Mouse (Mus musculus) heart, embryonic 10.5 days (tissue): ENCODE data around the gene 4930402H24Rik. TPM values are rescaled to one million over a fixed set of nuclear protein-coding genes. Genes with fewer than 3 reads are reported as not detected.
"Not testable (repeated sequence)": the region's sequence is repeated elsewhere in the genome, so short reads cannot be mapped to it uniquely, and the experiment has no call there.

Source experiments
- DNase-seq: peaks from one replicate; pipeline ENCODE4 v3.0.0-alpha.2; 2017; ENCODE audit warnings: low spot score
- H3K27ac ChIP-seq: fragments of 300-500 bp; sonication (generic); 2 replicates; pipeline ENCODE4 v1.5.1; 2016; ENCODE audit warnings: mild to moderate bottlenecking
- H3K27me3 ChIP-seq: fragments of 300-500 bp; sonication (generic); 2 replicates; pipeline ENCODE4 v1.6.1; 2016; ENCODE audit warnings: mild to moderate bottlenecking; ENCODE audit not compliant: poor library complexity, insufficient read depth, severe bottlenecking
- H3K36me3 ChIP-seq: fragments of 300-500 bp; sonication (generic); 2 replicates; pipeline ENCODE4 v1.6.1; 2016; ENCODE audit warnings: mild to moderate bottlenecking, moderate library complexity
- H3K4me1 ChIP-seq: fragments of 300-500 bp; sonication (generic); 2 replicates; pipeline ENCODE4 v1.6.1; 2016; ENCODE audit warnings: mild to moderate bottlenecking
- H3K4me3 ChIP-seq: fragments of 300-500 bp; sonication (generic); 2 replicates; pipeline ENCODE4 v1.5.1; 2016; ENCODE audit warnings: mild to moderate bottlenecking, moderate library complexity
- H3K9me3 ChIP-seq: fragments of 300-500 bp; sonication (generic); 2 replicates; pipeline ENCODE4 v1.6.1; 2016; ENCODE audit warnings: mild to moderate bottlenecking, moderate library complexity
- WGBS: fragments of 180-500 bp; shearing (Covaris S2); methylation state at CpG from one replicate; pipeline ENCODE4 v1.1.7; 2016; 5-methylcytosine and 5-hydroxymethylcytosine counted together
- polyA plus RNA-seq: library from polyadenylated mRNA; unstranded; fragments of >200 nt; fragmentation: Nextera tagmentation; extraction: Ambion mirVana; gene quantifications from 2 replicates; pipeline ENCODE4 v1.2.1, GENCODE M21; 2016

The 4930402H24Rik gene
- polyA plus RNA-seq, 1 experiment from 2014 or later: 36.8 TPM

DNA sequence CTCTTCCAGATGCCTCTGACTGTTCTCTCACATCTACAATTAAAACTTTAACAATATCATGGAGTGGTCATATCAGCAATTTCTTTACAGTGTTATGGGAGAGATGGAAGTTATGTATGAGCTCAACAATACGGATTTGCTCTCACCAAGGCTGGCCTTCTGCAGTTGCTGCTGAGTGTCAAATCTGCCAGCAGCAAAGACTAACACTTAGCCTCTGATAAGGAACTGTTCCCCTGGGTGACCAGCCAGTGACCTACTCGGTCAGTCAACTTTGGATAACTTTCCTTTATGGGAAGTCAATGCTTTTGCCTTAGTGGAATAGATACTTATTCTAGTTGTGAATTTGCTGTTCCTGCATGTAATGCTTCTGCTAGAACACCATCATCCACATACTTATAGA lies 62.6 kb downstream of the 4930402H24Rik start:
- Histone ChIP-seq H3K9me3 (no peaks in the 10 kb centered on the region), H3K36me3 (no peaks in the 10 kb centered on the region), H3K27me3 (no peaks in the 10 kb centered on the region), H3K27ac (peak overlapping the region; percentile 62), H3K4me3 (peak overlapping the region; percentile 5; the same call in 1 of the 2 replicates), H3K4me1 (peaks cover 38% of the 10 kb centered on the region)
- 12% methylated on average over 2 of the region's 2 CpGs for WGBS
- peak; percentile 77 for DNase-seq

DNA sequence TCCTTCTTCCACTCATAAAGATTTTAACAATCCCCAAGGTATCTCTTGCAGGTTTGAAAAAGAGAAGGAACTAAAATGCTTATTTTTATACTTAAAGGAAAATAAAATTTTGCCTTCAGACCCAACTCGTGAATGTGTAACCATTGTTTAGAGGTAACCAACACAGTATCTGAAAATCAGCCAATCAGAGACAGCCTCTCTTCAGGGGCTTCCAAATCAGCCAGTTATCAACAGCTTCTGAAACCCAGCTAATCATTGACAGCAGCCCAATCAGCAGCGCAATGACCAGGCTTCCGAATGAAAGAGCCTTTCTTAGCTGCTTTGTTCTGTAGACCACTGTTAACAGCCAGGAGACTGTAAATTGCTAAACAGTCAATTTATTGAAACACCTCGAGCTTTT lies 65.4 kb downstream of the 4930402H24Rik start:
- H3K27me3 ChIP-seq: no peaks in the 10 kb centered on the region
- H3K36me3 ChIP-seq: peaks cover 17% of the 10 kb centered on the region
- peaks cover 47% of the 10 kb centered on the region for H3K4me1 ChIP-seq
- peak overlapping the region; percentile 97; the same call in 1 of the 2 replicates for H3K27ac ChIP-seq
- no peak for DNase-seq
- no peaks in the 10 kb centered on the region for H3K9me3 ChIP-seq
- peak overlapping the region; percentile 95; the same call in 1 of the 2 replicates for H3K4me3 ChIP-seq
- 10% methylated on average over 4 of the region's 4 CpGs for WGBS

- H3K9me3 ChIP-seq: no peaks in the 10 kb centered on the region
- DNase-seq: peak; percentile 90
- peaks cover 47% of the 10 kb centered on the region for H3K4me1 ChIP-seq
- peak overlapping the region; percentile 95 for H3K4me3 ChIP-seq
- no peaks in the 10 kb centered on the region for H3K27me3 ChIP-seq
- WGBS: under 1% methylated on average over 59 of the region's 77 CpGs
- peaks cover 25% of the 10 kb centered on the region for H3K36me3 ChIP-seq
- peak overlapping the region; percentile 97 for H3K27ac ChIP-seq
These were observed 66.1 kb downstream of the 4930402H24Rik start for GRCm38 (mm10) chr2:130839874-130840661.

DNA sequence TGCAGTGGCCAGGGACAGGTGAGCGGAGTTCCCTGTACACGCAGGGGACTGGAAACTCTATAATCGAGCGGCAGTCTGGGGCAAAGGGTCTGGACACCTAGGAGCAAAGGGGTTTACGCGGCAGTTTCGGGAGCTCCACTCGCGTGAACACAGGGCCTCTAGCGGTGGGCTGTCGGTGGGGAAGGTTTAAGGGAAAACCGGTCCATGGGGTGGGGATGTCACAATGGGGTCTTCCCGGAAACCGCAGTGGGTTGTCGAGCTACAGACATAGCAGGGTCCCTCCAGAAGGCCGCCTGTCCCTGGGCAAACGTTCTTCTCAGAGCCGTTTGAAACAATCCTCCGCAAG lies 66.7 kb downstream of the 4930402H24Rik start:
- peaks cover 31% of the 10 kb centered on the region for H3K36me3 ChIP-seq
- no peak for DNase-seq
- under 1% methylated on average over 19 of the region's 19 CpGs for WGBS

DNA sequence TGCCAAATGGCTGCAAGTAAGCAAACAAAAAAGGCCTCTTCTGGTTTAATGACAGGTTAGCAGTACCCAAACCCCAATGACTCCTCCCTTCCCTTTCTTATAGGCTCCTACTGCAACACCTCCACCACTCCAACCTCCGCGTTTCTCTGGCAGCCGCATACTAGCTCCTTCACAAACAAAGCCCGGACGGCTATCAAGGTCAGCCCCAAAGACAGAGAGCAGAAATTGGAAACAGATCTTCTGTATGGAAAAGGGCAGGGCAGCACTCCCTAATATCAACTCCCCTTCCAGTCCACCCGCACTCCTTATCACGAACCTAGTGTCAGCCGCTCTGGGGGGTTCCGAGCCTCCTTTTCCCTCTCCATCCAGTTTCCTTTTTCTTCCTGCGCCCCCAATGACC lies 67.1 kb downstream of the 4930402H24Rik start:
- H3K4me3 ChIP-seq: peak overlapping the region; percentile 95
- H3K27ac ChIP-seq: peak overlapping the region; percentile 97
- H3K9me3 ChIP-seq: no peaks in the 10 kb centered on the region
- no peaks in the 10 kb centered on the region for H3K27me3 ChIP-seq
- H3K36me3 ChIP-seq: peaks cover 31% of the 10 kb centered on the region
- H3K4me1 ChIP-seq: peaks cover 40% of the 10 kb centered on the region
- peak; percentile 77 for DNase-seq
- WGBS: 2% methylated on average over 10 of the region's 10 CpGs

More for the DNA sequence above, 66.7 kb downstream of the 4930402H24Rik start:
- peak overlapping the region; percentile 95 for H3K4me3 ChIP-seq
- no peaks in the 10 kb centered on the region for H3K27me3 ChIP-seq
- peak overlapping the region; percentile 97 for H3K27ac ChIP-seq
- peaks cover 45% of the 10 kb centered on the region for H3K4me1 ChIP-seq
- no peaks in the 10 kb centered on the region for H3K9me3 ChIP-seq

DNA sequence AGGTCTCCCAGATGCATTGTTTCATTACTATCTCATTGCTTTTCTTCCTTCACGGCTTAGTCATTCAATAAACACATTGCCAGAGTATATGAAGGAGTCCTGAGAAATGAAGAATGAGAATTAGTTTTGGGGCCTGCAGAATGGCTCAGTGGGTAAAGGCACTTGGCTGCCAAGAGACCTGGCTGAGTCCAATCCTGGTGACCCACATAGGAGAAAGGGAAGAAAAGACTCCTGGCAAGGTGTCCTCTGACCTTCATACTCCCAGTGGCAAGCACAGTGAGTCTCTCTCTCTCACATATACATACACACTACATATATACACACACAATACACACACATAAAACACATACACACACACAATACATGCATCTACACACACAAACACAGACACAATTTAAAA lies 68.1 kb downstream of the 4930402H24Rik start:
- peaks cover 31% of the 10 kb centered on the region for H3K4me1 ChIP-seq
- 64% methylated on average over 1 of the region's 1 CpGs for WGBS
- peaks cover 31% of the 10 kb centered on the region for H3K36me3 ChIP-seq
- no peak for DNase-seq
- H3K27me3 ChIP-seq: no peaks in the 10 kb centered on the region
- H3K9me3 ChIP-seq: no peaks in the 10 kb centered on the region
- 0 out of 2 replicates have a peak overlapping the region, but pooled peaks have one; percentile 22 for H3K27ac ChIP-seq
- peak overlapping the region; percentile 95 for H3K4me3 ChIP-seq

DNA sequence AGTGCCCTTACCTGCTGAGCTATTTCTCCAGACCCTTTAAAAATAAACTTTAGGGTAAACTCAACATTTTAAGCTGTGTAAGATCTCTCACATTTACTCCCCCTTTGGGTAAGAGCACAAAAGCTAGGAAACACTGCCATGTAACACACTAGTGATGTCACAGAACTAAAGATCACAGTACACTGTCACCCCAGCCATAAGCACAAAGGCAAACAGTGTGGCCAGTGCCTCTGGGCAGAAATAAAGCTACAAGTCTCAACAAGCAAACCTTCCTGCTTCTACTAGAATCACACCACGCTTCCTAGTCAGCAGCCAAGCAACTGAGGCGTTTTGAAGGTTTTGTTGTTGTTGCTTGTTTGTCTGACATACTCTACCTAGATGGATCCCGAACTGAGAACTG lies 72.5 kb downstream of the 4930402H24Rik start:
- H3K36me3 ChIP-seq: peaks cover 61% of the 10 kb centered on the region
- no peak for DNase-seq
- 72% methylated on average over 3 of the region's 3 CpGs for WGBS
- H3K9me3 ChIP-seq: no peaks in the 10 kb centered on the region
- H3K4me3 ChIP-seq: no peak overlapping the region
- peaks cover 10% of the 10 kb centered on the region for H3K4me1 ChIP-seq
- H3K27ac ChIP-seq: no peak overlapping the region
- no peaks in the 10 kb centered on the region for H3K27me3 ChIP-seq

- H3K4me1 ChIP-seq: 0 out of 2 replicates have a peak, but pooled peaks cover under 1% of the 10 kb centered on the region
- H3K36me3 ChIP-seq: peaks cover 60% of the 10 kb centered on the region
- H3K27me3 ChIP-seq: no peaks in the 10 kb centered on the region
- no peaks in the 10 kb centered on the region for H3K9me3 ChIP-seq
- H3K27ac ChIP-seq: no peak overlapping the region
- 64% methylated on average over 1 of the region's 1 CpGs for WGBS
- DNase-seq: no peak
- no peak overlapping the region for H3K4me3 ChIP-seq
These were observed 73.6 kb downstream of the 4930402H24Rik start for GRCm38 (mm10) chr2:130832582-130832981.

DNA sequence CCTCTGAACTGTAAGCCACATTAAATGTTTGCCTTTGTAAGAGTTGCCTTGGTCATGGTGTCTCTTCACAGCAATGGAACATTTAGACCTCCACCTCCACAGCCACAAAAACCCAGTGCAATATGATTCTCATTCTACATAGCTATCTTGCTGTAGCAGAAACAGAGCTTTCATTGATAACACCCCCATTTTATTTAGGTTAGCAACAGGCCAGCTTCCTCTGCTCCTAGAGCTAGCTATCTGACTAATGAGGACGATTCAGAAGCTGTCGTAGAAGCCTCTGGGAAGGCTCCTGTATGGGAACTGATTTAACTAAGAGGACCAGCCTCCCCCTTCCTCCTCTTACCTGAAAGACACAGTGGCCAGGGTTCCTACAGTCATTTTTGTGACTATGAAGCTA lies 74.2 kb downstream of the 4930402H24Rik start:
- H3K9me3 ChIP-seq: no peaks in the 10 kb centered on the region
- H3K36me3 ChIP-seq: peaks cover 55% of the 10 kb centered on the region
- WGBS: 61% methylated on average over 2 of the region's 2 CpGs
- no peak overlapping the region for H3K27ac ChIP-seq
- no peaks in the 10 kb centered on the region for H3K4me1 ChIP-seq
- no peaks in the 10 kb centered on the region for H3K27me3 ChIP-seq
- no peak overlapping the region for H3K4me3 ChIP-seq
- DNase-seq: no peak

GRCm38 (mm10) chr2:130830236-130830635 lies 76.0 kb downstream of the 4930402H24Rik start:
- Histone ChIP-seq H3K27ac (no peak overlapping the region), H3K27me3 (no peaks in the 10 kb centered on the region), H3K9me3 (no peaks in the 10 kb centered on the region), H3K4me3 (no peak overlapping the region), H3K4me1 (no peaks in the 10 kb centered on the region), H3K36me3 (peaks cover 57% of the 10 kb centered on the region)
- no peak for DNase-seq
- WGBS: 81% methylated on average over 3 of the region's 3 CpGs

- Histone ChIP-seq H3K4me1 (no peaks in the 10 kb centered on the region), H3K4me3 (no peak overlapping the region), H3K9me3 (no peaks in the 10 kb centered on the region), H3K36me3 (peaks cover 54% of the 10 kb centered on the region), H3K27ac (no peak overlapping the region), H3K27me3 (no peaks in the 10 kb centered on the region)
- WGBS: 79% methylated on average over 4 of the region's 4 CpGs
- DNase-seq: no peak
These were observed 76.7 kb downstream of the 4930402H24Rik start for GRCm38 (mm10) chr2:130829496-130829895.

DNA sequence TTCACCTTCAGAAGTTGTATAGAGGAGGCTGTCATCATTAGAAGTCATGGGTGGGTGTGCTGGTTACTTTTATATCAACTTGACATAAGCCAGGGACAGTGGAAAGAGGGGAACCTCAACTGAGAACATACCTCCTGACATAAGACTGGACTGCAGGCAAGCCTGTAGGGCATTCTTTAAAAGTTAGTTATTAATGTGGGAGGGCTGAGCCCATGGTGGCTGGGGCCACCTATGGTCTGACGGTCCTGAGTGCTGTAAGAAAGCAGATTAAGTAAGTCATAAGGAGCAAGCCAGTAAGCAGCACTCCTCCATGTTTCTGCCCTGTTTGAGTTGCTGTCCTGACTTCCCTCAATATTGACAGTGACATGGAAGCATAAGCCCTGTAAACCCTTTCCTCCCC lies 77.5 kb downstream of the 4930402H24Rik start:
- Histone ChIP-seq H3K9me3 (no peaks in the 10 kb centered on the region), H3K27ac (no peak overlapping the region), H3K4me1 (no peaks in the 10 kb centered on the region), H3K27me3 (no peaks in the 10 kb centered on the region), H3K4me3 (no peak overlapping the region), H3K36me3 (peaks cover 58% of the 10 kb centered on the region)
- no peak for DNase-seq
- WGBS: 85% methylated on average over 1 of the region's 1 CpGs

DNA sequence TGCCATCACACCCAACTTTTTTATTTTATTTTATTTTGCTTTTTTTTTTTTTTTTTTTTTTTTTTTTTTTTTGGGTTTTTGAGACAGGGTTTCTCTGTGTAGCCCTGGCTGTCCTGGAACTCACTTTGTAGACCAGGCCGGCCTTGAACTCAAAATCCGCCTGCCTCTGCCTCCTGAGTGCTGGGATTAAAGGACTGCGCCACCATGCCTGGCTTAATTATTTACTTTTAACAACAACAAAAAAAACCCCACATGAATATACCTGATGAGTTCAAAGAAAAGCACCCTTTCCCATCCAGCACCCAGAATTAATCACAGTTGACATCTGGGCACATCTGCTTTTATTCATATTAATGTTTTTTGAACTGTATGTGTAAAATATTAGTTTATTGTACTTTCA lies 78.1 kb downstream of the 4930402H24Rik start:
- DNase-seq, H3K9me3 ChIP-seq, H3K4me1 ChIP-seq, H3K27ac ChIP-seq, H3K4me3 ChIP-seq, H3K27me3 ChIP-seq: not testable (repeated sequence)
- H3K36me3 ChIP-seq: peaks cover 58% of the 10 kb centered on the region
- WGBS: 83% methylated on average over 3 of the region's 3 CpGs
